Mouse (Mus musculus): Measurements from ENCODE around the gene Igsf21.

GRCm38 (mm10) chr4:140038586-140039411 lies 207.8 kb downstream of the Igsf21 start:
- TF ChIP-seq POLR2A (IDR thresholded peaks at IDR 0.05; ENCODE audit: borderline replicate concordance, extremely low read depth, insufficient read depth, insufficient read length, poor library complexity, severe bottlenecking) (no peak), CTCF (IDR thresholded peaks at IDR 0.05; ENCODE audit: borderline replicate concordance, extremely low read depth, insufficient read depth, insufficient read length) (no peak)
